Mouse (Mus musculus) liver, postnatal 0 days (tissue): ENCODE data around the gene Kpnb1. TPM values are rescaled to one million over a fixed set of nuclear protein-coding genes. Genes with fewer than 3 reads are reported as not detected.
A peak's percentile ranks its signal among the peaks of the same experiment; 100 is the strongest.

ENCODE experiments used
- ATAC-seq: fragments of 200-750 bp; cut with Nextera tagmentation; 2 replicates; pipeline ENCODE4 v1.8.0; 2017; ENCODE audit warnings: mild to moderate bottlenecking, moderate library complexity
- DNase-seq: peaks from one replicate; pipeline ENCODE4 v3.0.0-alpha.2; 2016
- H3K27ac ChIP-seq: fragments of 300-500 bp; sonication (generic); 2 replicates; pipeline ENCODE4 v1.5.1; 2014; ENCODE audit warnings: antibody characterized with exemption, moderate library complexity, mild to moderate bottlenecking, low read depth
- H3K27me3 ChIP-seq: fragments of 300-500 bp; sonication (generic); 2 replicates; pipeline ENCODE4 v1.6.1; 2014; ENCODE audit warnings: low read length, control low read depth, mixed read lengths; ENCODE audit not compliant: insufficient read depth
- H3K36me3 ChIP-seq: fragments of 300-500 bp; sonication (generic); replicated peaks from 2 replicates; pipeline ENCODE4 v1.6.1; 2014; ENCODE audit warnings: mild to moderate bottlenecking, control low read depth, low read length, moderate library complexity, mixed read lengths; ENCODE audit not compliant: insufficient read depth
- H3K4me1 ChIP-seq: fragments of 300-500 bp; sonication (generic); 2 replicates; pipeline ENCODE4 v1.6.1; 2014; ENCODE audit warnings: antibody characterized with exemption, mild to moderate bottlenecking, control low read depth; ENCODE audit not compliant: insufficient read depth
- H3K4me2 ChIP-seq: fragments of 300-500 bp; sonication (generic); 2 replicates; pipeline ENCODE4 v1.6.1; 2014; ENCODE audit warnings: low read depth, mild to moderate bottlenecking, low read length, moderate library complexity, mixed read lengths
- H3K4me3 ChIP-seq: fragments of 300-500 bp; sonication (generic); 2 replicates; pipeline ENCODE4 v1.5.1; 2014; ENCODE audit warnings: low read depth, low read length
- H3K9ac ChIP-seq: fragments of 300-500 bp; sonication (generic); replicated peaks from 2 replicates; pipeline ENCODE4 v1.6.1; 2014; ENCODE audit warnings: mild to moderate bottlenecking, moderate library complexity
- H3K9me3 ChIP-seq: fragments of 300-500 bp; sonication (generic); 2 replicates; pipeline ENCODE4 v1.6.1; 2016; ENCODE audit warnings: mild to moderate bottlenecking, control low read depth, low read length, mixed read lengths
- CTCF ChIP-seq: sonication (generic); IDR thresholded peaks from 2 replicates; pipeline ENCODE4 v1.5.1; 2016; ENCODE audit warnings: antibody characterized with exemption, low read depth
- EP300 ChIP-seq: IDR thresholded peaks from 2 replicates; pipeline ENCODE4 v1.6.1; 2016; ENCODE audit warnings: antibody characterized with exemption, low read depth, mild to moderate bottlenecking
- WGBS: fragments of 180-500 bp; shearing (Covaris S2); extraction: QIAGEN DNeasy Blood & Tissue Kit; methylation state at CpG from one replicate; pipeline ENCODE4 v1.1.7; 2014; ENCODE audit not compliant: insufficient replicate concordance; 5-methylcytosine and 5-hydroxymethylcytosine counted together
- polyA plus RNA-seq: library from polyadenylated mRNA; unstranded; fragments of >200 nt; fragmentation: Nextera tagmentation; extraction: Ambion mirVana; gene quantifications from 2 replicates; pipeline ENCODE4 v1.2.1, GENCODE M21; 2015

Gene Kpnb1
- polyA plus RNA-seq, 1 experiment from 2014 or later, result 12.3 TPM

- no peaks in the 10 kb centered on the region for H3K9me3 ChIP-seq
- no peak overlapping the region for H3K4me2 ChIP-seq
- WGBS, result 45% methylated on average over 9 of the region's 9 CpGs
- H3K4me1 ChIP-seq, result peaks cover 22% of the 10 kb centered on the region
- no peak overlapping the region for H3K4me3 ChIP-seq
- no peak for DNase-seq
- peaks cover 8% of the 10 kb centered on the region; the same call in 1 of the 2 replicates for H3K27me3 ChIP-seq
- 0 out of 2 replicates have a peak, but pooled peaks cover 6% of the 10 kb centered on the region for H3K36me3 ChIP-seq
- H3K27ac ChIP-seq, result no peak overlapping the region
- H3K9ac ChIP-seq, result no peak overlapping the region
- ATAC-seq, result no peak
- TF ChIP-seq EP300, result no peak
- no peak for TF ChIP-seq CTCF
Observed at GRCm38 (mm10) chr11:97143196-97143900, 44.3 kb downstream of the Kpnb1 start.

DNA sequence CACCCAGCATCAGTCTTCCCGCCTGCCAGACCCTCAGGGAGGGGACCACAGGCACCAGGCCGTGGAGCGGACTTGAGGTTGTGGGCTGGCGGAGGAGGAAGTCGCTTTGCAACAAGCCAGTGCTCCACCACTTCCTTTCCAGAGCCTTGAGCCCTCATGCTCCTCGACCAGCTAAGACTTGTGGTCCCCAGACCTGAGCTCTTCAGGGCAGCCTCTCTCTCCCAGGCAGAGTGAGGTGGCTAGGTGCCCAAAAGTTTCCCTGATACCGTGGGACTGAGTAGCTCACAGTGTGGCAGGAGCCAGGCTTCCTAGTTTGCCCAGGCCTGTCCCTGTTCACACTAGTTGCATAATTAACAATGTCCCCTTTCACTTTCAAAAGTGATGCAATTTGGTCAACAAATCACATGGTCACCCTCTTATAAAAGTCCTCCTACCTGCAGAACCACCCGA is 45.5 kb downstream of the Kpnb1 start:
- ATAC-seq, result peak; percentile 79

DNA sequence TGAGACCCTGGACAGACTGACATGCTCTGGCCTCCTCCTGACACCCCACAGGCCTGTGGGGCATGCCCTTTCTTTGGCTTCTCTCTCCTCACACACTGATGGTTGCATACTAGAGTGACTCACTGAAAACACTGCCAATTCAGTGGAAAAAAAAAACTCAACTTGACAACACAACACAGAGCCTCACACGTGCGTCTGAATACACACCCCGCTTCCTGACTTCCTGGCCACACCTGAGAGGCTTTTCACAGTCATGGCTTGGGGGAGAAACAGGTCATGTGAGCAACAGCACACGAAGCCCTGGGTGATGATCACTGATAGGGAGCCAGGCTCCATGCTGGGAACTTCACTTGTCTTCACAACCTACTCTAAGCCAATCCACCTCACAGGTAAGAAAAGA is 46.9 kb downstream of the Kpnb1 start:
- H3K27me3 ChIP-seq, result peaks cover 9% of the 10 kb centered on the region; the same call in 1 of the 2 replicates
- H3K36me3 ChIP-seq, result 0 out of 2 replicates have a peak, but pooled peaks cover 4% of the 10 kb centered on the region
- ATAC-seq (no peak), DNase-seq (no peak)
- H3K9me3 ChIP-seq, result no peaks in the 10 kb centered on the region
- 57% methylated on average over 4 of the region's 4 CpGs for WGBS
- TF ChIP-seq CTCF (no peak), EP300 (no peak)
- H3K27ac ChIP-seq, result no peak overlapping the region
- H3K4me3 ChIP-seq, result no peak overlapping the region
- H3K9ac ChIP-seq, result no peak overlapping the region
- H3K4me2 ChIP-seq, result no peak overlapping the region
- peaks cover 14% of the 10 kb centered on the region for H3K4me1 ChIP-seq

More for the DNA sequence above, 45.5 kb downstream of the Kpnb1 start:
- Histone ChIP-seq H3K4me2 (peak overlapping the region; percentile 0; the same call in 1 of the 2 replicates), H3K27me3 (peaks cover 11% of the 10 kb centered on the region; the same call in 1 of the 2 replicates), H3K4me1 (peaks cover 22% of the 10 kb centered on the region), H3K9ac (0 out of 2 replicates have a peak overlapping the region, but pooled peaks have one; percentile 7), H3K9me3 (no peaks in the 10 kb centered on the region), H3K36me3 (0 out of 2 replicates have a peak, but pooled peaks cover 6% of the 10 kb centered on the region), H3K27ac (peak overlapping the region; percentile 80), H3K4me3 (no peak overlapping the region)
- TF ChIP-seq CTCF, result no peak
- no peak for TF ChIP-seq EP300
- peak; percentile 51 for DNase-seq
- WGBS, result 21% methylated on average over 8 of the region's 8 CpGs

GRCm38 (mm10) chr11:97139256-97139655 is 48.4 kb downstream of the Kpnb1 start:
- Histone ChIP-seq H3K27me3 (peaks cover 9% of the 10 kb centered on the region; the same call in 1 of the 2 replicates), H3K4me3 (peak overlapping the region; percentile 24; the same call in 1 of the 2 replicates), H3K9ac (no peak overlapping the region), H3K36me3 (0 out of 2 replicates have a peak, but pooled peaks cover under 1% of the 10 kb centered on the region), H3K9me3 (no peaks in the 10 kb centered on the region), H3K4me1 (peaks cover 14% of the 10 kb centered on the region), H3K27ac (no peak overlapping the region), H3K4me2 (peak overlapping the region; percentile 64)
- TF ChIP-seq CTCF (no peak), EP300 (no peak)
- WGBS, result 68% methylated on average over 14 of the region's 15 CpGs
- DNase-seq (no peak), ATAC-seq (no peak)

- peak; percentile 19; the same call in 1 of the 2 replicates for ATAC-seq
- peaks cover 14% of the 10 kb centered on the region for H3K4me1 ChIP-seq
- peak overlapping the region; percentile 64 for H3K4me2 ChIP-seq
- TF ChIP-seq CTCF, result no peak
- no peak for TF ChIP-seq EP300
- no peak overlapping the region for H3K9ac ChIP-seq
- H3K36me3 ChIP-seq, result no peaks in the 10 kb centered on the region
- H3K9me3 ChIP-seq, result no peaks in the 10 kb centered on the region
- H3K27me3 ChIP-seq, result peaks cover 9% of the 10 kb centered on the region; the same call in 1 of the 2 replicates
- WGBS, result 71% methylated on average over 63 of the region's 69 CpGs
- peak overlapping the region; percentile 24; the same call in 1 of the 2 replicates for H3K4me3 ChIP-seq
- no peak for DNase-seq
- no peak overlapping the region for H3K27ac ChIP-seq
Observed at GRCm38 (mm10) chr11:97138554-97139226, 49.0 kb downstream of the Kpnb1 start.

- H3K4me2 ChIP-seq, result no peak overlapping the region
- no peak overlapping the region for H3K27ac ChIP-seq
- no peaks in the 10 kb centered on the region for H3K36me3 ChIP-seq
- H3K27me3 ChIP-seq, result peaks cover 8% of the 10 kb centered on the region; the same call in 1 of the 2 replicates
- no peak for ATAC-seq
- no peak for TF ChIP-seq CTCF
- TF ChIP-seq EP300, result no peak
- DNase-seq, result no peak
- no peaks in the 10 kb centered on the region for H3K4me1 ChIP-seq
- H3K9me3 ChIP-seq, result no peaks in the 10 kb centered on the region
- H3K9ac ChIP-seq, result no peak overlapping the region
- 47% methylated on average over 5 of the region's 5 CpGs for WGBS
- H3K4me3 ChIP-seq, result no peak overlapping the region
Observed at GRCm38 (mm10) chr11:97133270-97133669, 54.4 kb downstream of the Kpnb1 start.
